Mouse (Mus musculus) R1 (cell line): ENCODE measurements at regions not wholly inside any gene's neighbourhood (a gene's known extent, or its start where the extent isn't known, plus 50 kb on each side); places are given as distances from the start of the nearest gene placed in this dataset.

Experiments used
- DNase-seq: peaks from one replicate; pipeline ENCODE4 v3.0.0-alpha.2; 2018; ENCODE audit warnings: low read depth, low spot score

GRCm38 (mm10) chr10:42131798-42132197 is 113.6 kb upstream of the Armc2 start:
- no peak for DNase-seq

- DNase-seq = no peak
Measured at GRCm38 (mm10) chr10:42131298-42131697, 113.1 kb upstream of the Armc2 start.

- DNase-seq = no peak
Measured at GRCm38 (mm10) chr10:42127865-42128419, 109.7 kb upstream of the Armc2 start.

- no peak for DNase-seq
Measured at GRCm38 (mm10) chr10:42126816-42127215, 108.6 kb upstream of the Armc2 start.

- DNase-seq = no peak
Measured at GRCm38 (mm10) chr10:42122768-42123635, 104.8 kb upstream of the Armc2 start.

- DNase-seq = no peak
Measured at GRCm38 (mm10) chr10:42121984-42122383, 103.7 kb upstream of the Armc2 start.

GRCm38 (mm10) chr10:42119326-42119725 is 101.1 kb upstream of the Armc2 start:
- DNase-seq = no peak

GRCm38 (mm10) chr10:42118361-42119188 is 100.3 kb upstream of the Armc2 start:
- DNase-seq = no peak

- no peak for DNase-seq
Measured at GRCm38 (mm10) chr10:42117523-42117922, 99.3 kb upstream of the Armc2 start.

GRCm38 (mm10) chr10:42115920-42116298 is 97.7 kb upstream of the Armc2 start:
- DNase-seq = no peak

- DNase-seq = no peak
Measured at GRCm38 (mm10) chr10:42115224-42115919, 97.1 kb upstream of the Armc2 start.

GRCm38 (mm10) chr10:42110704-42111103 is 92.5 kb upstream of the Armc2 start:
- no peak for DNase-seq

- DNase-seq = peak; percentile 59
Measured at GRCm38 (mm10) chr10:42108294-42109014, 90.2 kb upstream of the Armc2 start.

- peak; percentile 58 for DNase-seq
Measured at GRCm38 (mm10) chr10:42107437-42108293, 89.4 kb upstream of the Armc2 start.

GRCm38 (mm10) chr10:42106611-42107010 is 88.4 kb upstream of the Armc2 start:
- no peak for DNase-seq

GRCm38 (mm10) chr10:42105083-42105482 is 86.8 kb upstream of the Armc2 start:
- peak; percentile 61 for DNase-seq

- DNase-seq = no peak
Measured at GRCm38 (mm10) chr10:42102320-42102719, 84.1 kb upstream of the Armc2 start.

- no peak for DNase-seq
Measured at GRCm38 (mm10) chr10:42101096-42101495, 82.9 kb upstream of the Armc2 start.

GRCm38 (mm10) chr10:42096924-42097323 is 78.7 kb upstream of the Armc2 start:
- DNase-seq = no peak

- DNase-seq = no peak
Measured at GRCm38 (mm10) chr10:42095986-42096385, 77.7 kb upstream of the Armc2 start.
